15 mouse cellular contexts compared by ENCODE assay signal in genomic region chr3:103682473-103682872, GRCm38 (mm10). TPM values are rescaled to one million over a fixed set of nuclear protein-coding genes. Genes with fewer than 3 reads are reported as not detected.
DNase-seq lines count a peak whose midpoint lies in the region; ATAC-seq and TF ChIP-seq lines count a peak whose summit lies in the region.
"Had no signal": no experiment of that assay in that cellular context is flagged by ENCODE, and none has a peak within 500 bp of the region (broad histone marks: within the 10 kb centered on the region; RNA-seq: fewer than 3 reads in every experiment).

No protein-coding gene starts in this region.

- peaks cover 24% of the 10 kb centered on the region for H3K4me1 ChIP-seq in hindbrain, embryonic 13.5 days (replicated peaks)
- H3K4me1 ChIP-seq in hindbrain, embryonic 14.5 days (replicated peaks; ENCODE audit: control insufficient read depth, insufficient read depth, low read length) = peaks cover 15% of the 10 kb centered on the region
- H3K4me1 ChIP-seq in olfactory bulb, adult 2 months (ENCODE audit: control insufficient read depth, insufficient read depth, low read length) = peaks cover 15% of the 10 kb centered on the region

- no peaks in the 10 kb centered on the region for H3K36me3 ChIP-seq in hindbrain, embryonic 13.5 days
- no peaks in the 10 kb centered on the region for H3K36me3 ChIP-seq in hindbrain, embryonic 14.5 days (replicated peaks; ENCODE audit: control insufficient read depth, insufficient read depth)
- H3K36me3 ChIP-seq: hindbrain, embryonic 12.5 days; limb, embryonic 13.5 days had no signal

- H3K27ac ChIP-seq in hindbrain, embryonic 13.5 days = no peak overlapping the region
- no peak overlapping the region for H3K27ac ChIP-seq in hindbrain, embryonic 14.5 days
- peak overlapping the region; percentile 94 for H3K27ac ChIP-seq in olfactory bulb, adult 2 months (ENCODE audit: insufficient read depth, low read depth, low read length)
- H3K27ac ChIP-seq: hindbrain, embryonic 12.5 days; limb, embryonic 13.5 days had no signal

- no peak overlapping the region for H3K4me3 ChIP-seq in hindbrain, embryonic 13.5 days
- H3K4me3 ChIP-seq in hindbrain, embryonic 14.5 days (replicated peaks; ENCODE audit: low read length) = no peak overlapping the region
- no peak overlapping the region for H3K4me3 ChIP-seq in olfactory bulb, adult 2 months (ENCODE audit: insufficient read depth, low read depth, low read length)
- H3K4me3 ChIP-seq: hindbrain, embryonic 12.5 days; limb, embryonic 13.5 days had no signal

- no peak overlapping the region for H3K9ac ChIP-seq in hindbrain, embryonic 13.5 days
- H3K9ac ChIP-seq in hindbrain, embryonic 14.5 days = no peak overlapping the region
- H3K9ac ChIP-seq: hindbrain, embryonic 12.5 days; limb, embryonic 13.5 days had no signal

- H3K27me3 ChIP-seq in hindbrain, embryonic 13.5 days = no peaks in the 10 kb centered on the region
- no peaks in the 10 kb centered on the region for H3K27me3 ChIP-seq in hindbrain, embryonic 14.5 days (ENCODE audit: control insufficient read depth, insufficient read depth, low read length)
- H3K27me3 ChIP-seq: hindbrain, embryonic 12.5 days had no signal

- 34% methylated on average over 4 of the region's 4 CpGs for WGBS in hindbrain, embryonic 13.5 days
- WGBS in hindbrain, embryonic 14.5 days = 51% methylated on average over 4 of the region's 4 CpGs
- WGBS in olfactory bulb, adult 2 months = 25% methylated on average over 4 of the region's 4 CpGs

- 0 out of 2 replicates have a peak, but pooled peaks have one; percentile 27 for ATAC-seq in hindbrain, embryonic 13.5 days (ENCODE audit: low FRiP score)
- ATAC-seq in hindbrain, embryonic 14.5 days (ENCODE audit: low FRiP score) = no peak
- ATAC-seq: lung, postnatal 0 days had no signal

- DNase-seq in hindbrain, embryonic 14.5 days (ENCODE audit: low spot score) = no peak
- DNase-seq in ovary, postnatal 36 days (ENCODE audit: low spot score) = peak; percentile 11
- DNase-seq in ovary, postnatal 14 days (ENCODE audit: low spot score) = no peak
- DNase-seq in ZHBTc4 (ENCODE audit: low read depth, low spot score) = peak; percentile 10
- no peak for DNase-seq in thymus, adult 18-20 months
- DNase-seq in yolk sac, embryonic 10.5 days (ENCODE audit: low spot score) = no peak
- DNase-seq: cerebellum, adult 8-10 months; thymus, postnatal 25 days had no signal

- no peak overlapping the region for H3K4me2 ChIP-seq in hindbrain, embryonic 13.5 days
- H3K4me2 ChIP-seq in hindbrain, embryonic 14.5 days (replicated peaks) = no peak overlapping the region

- H3K9me3 ChIP-seq in hindbrain, embryonic 13.5 days = no peaks in the 10 kb centered on the region
- no peaks in the 10 kb centered on the region for H3K9me3 ChIP-seq in hindbrain, embryonic 14.5 days (ENCODE audit: control insufficient read depth, low read length)
- H3K9me3 ChIP-seq: hindbrain, embryonic 12.5 days; limb, embryonic 13.5 days had no signal

- no peak for TF ChIP-seq POLR2A in olfactory bulb, adult 2 months (IDR thresholded peaks at IDR 0.05; ENCODE audit: insufficient read depth, low read depth, low read length)

- TF ChIP-seq CTCF in olfactory bulb, adult 2 months (IDR thresholded peaks at IDR 0.05; ENCODE audit: insufficient read depth, low read depth, low read length) = no peak

RNA-seq across cellular contexts. Expression of gene Atg4a-ps, which starts 36.6 kb away (rescaled TPM):
- 0.26 and 0.38 TPM in 2 replicates for polyA plus RNA-seq in hindbrain, embryonic 13.5 days (2015; fragmentation: Nextera tagmentation; extraction: Ambion mirVana)
- polyA plus RNA-seq in hindbrain, embryonic 14.5 days (2014; fragmentation: Nextera tagmentation; extraction: Ambion mirVana) = 0.11 and 0.16 TPM in 2 replicates
- polyA plus RNA-seq in olfactory bulb, adult 2 months (2012; ENCODE audit: insufficient read depth, insufficient read length, low replicate concordance, missing spikeins) = not detected in 2 replicates
- polyA plus RNA-seq: hindbrain, embryonic 12.5 days had no signal

RNA-seq across cellular contexts. Expression of gene Olfml3, which starts 55.3 kb away (rescaled TPM):
- 7.3 and 8.7 TPM in 2 replicates for polyA plus RNA-seq in hindbrain, embryonic 13.5 days (2015; fragmentation: Nextera tagmentation; extraction: Ambion mirVana)
- 12.0 and 12.4 TPM in 2 replicates for polyA plus RNA-seq in hindbrain, embryonic 14.5 days (2014; fragmentation: Nextera tagmentation; extraction: Ambion mirVana)
- polyA plus RNA-seq in olfactory bulb, adult 2 months (2012; ENCODE audit: insufficient read depth, insufficient read length, low replicate concordance, missing spikeins) = not detected in 2 replicates

RNA-seq across cellular contexts. Expression of gene Gm10964, which starts 56.7 kb away (rescaled TPM):
- not detected in 2 replicates for polyA plus RNA-seq in hindbrain, embryonic 13.5 days (2015; fragmentation: Nextera tagmentation; extraction: Ambion mirVana)
- not detected in 2 replicates for polyA plus RNA-seq in hindbrain, embryonic 14.5 days (2014; fragmentation: Nextera tagmentation; extraction: Ambion mirVana)
- polyA plus RNA-seq in olfactory bulb, adult 2 months (2012; ENCODE audit: insufficient read depth, insufficient read length, low replicate concordance, missing spikeins) = not detected in 2 replicates
- polyA plus RNA-seq: embryonic facial prominence, embryonic 14.5 days; hindbrain, embryonic 12.5 days; limb, embryonic 13.5 days; lung, postnatal 0 days; midbrain, embryonic 16.5 days had no signal

Comparison
In these comparisons a context has a peak if more than half of its experiments do, and no peak if none do; other contexts are left out.
1. DNase-seq: peak in ovary, postnatal 36 days (single experiment) and ZHBTc4 (single experiment); none in hindbrain, embryonic 14.5 days (single experiment), ovary, postnatal 14 days (single experiment), thymus, adult 18-20 months (0 of 2) and yolk sac, embryonic 10.5 days (single experiment).